Mouse (Mus musculus): Measurements from ENCODE around the gene Exo5.

The Exo5 gene

DNA sequence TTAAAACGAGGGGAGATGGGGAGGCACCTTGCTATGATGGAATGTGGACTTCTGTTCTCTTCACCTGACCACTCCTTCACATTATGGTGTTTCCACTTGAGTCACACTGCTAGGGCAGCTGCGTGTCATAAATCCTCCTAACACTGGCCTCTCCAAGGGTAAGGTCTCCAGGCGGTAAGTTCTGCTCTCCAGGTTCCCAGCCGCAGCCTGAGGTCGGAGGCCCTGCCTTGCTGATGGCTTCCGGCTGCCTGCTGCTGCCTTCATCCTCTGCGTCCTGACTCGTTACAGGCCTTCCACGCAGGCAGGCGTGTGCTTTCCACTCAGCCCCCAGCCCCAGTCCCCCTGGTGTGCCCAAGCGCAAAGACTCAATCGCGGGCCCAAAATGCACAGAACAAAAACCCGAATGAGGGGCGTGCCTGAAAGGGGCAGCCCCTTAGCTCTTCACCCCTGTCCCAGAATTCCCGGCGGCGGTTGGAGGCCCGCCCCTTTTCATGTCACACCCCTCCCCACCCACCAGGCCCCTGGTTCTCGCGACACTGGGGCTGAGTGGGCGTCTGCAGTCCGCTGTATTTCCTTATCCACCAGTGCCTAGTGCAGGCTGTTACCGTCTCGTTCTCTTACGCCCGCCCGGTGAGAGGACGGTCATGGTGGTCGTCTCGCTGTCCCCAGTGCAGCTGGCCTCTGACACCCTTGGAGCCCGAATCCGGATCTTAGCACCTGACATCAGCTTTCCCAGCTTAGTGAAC, at the start of gene Exo5:
Gene Exo5, minus strand, starts transcription at position 464 of the 746 bp plus-strand sequence.
- in situ Hi-C loops (cut with MboI; ENCODE audit: unreplicated experiment in 2 of 2) = loop anchor here in 1 of 2 experiments (5.0 kb wide), 1 partner anchor 293 kb away; the partner anchor contains the start of gene Rlf

DNA sequence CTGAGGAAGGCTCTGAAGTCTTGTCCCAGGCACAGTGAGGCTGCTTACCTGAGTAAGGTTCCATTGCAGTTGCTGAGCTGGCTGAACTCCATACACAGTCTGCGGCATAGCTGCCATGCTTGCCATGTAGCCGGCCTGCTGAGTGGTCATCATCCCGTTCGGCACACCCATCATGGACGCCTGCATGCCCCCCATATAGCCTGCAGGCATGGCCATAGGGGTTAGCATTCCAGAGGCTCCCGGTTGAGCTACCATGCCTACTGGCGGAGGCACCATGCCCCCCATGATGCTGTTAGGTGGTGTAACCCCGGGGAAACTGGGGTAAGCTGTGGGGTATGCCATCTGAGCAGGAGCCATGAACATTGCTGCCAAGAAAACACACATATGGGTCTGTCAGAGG, 47.0 kb upstream of the Exo5 start:
- in situ Hi-C loops (cut with MboI; ENCODE audit: unreplicated experiment in 2 of 2) = no loop called here

DNA sequence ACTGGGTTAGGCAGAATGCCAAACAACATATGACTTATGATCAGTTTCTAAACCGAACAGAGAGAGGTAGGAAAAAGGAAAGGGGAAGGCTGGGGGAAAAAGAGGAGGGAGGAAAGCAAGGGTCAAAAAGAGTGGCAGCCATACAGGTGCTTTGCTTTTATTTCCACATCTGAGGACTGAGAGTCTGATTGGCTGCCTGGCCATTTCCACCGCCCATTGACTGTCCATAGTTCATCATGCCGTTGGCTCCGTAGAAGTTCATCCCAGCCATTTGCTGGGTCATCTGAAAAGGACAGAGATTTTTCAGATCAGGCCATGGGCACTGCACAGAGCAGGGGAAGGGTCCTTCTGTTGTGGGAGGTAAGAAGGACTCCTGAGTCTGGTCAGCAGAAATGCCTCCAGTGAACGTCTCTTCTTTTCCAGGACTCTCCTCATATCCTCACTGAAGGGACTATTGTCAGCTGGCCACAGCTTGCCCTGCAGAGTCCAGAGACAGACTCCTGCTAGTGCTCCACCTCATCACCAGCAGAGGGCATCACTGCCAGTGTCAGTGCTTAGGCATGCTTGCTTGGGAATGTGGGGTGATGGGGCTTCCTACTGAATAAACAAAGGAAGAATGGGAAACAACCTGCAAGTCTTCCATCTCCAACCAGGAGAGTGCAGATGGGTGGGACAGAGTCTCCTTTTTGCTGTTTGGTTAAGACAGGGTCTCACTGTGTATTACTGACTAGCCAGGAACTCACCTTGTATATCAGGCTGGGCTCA, 44.7 kb upstream of the Exo5 start:
- in situ Hi-C loops (cut with MboI; ENCODE audit: unreplicated experiment in 2 of 2) = no loop called here

DNA sequence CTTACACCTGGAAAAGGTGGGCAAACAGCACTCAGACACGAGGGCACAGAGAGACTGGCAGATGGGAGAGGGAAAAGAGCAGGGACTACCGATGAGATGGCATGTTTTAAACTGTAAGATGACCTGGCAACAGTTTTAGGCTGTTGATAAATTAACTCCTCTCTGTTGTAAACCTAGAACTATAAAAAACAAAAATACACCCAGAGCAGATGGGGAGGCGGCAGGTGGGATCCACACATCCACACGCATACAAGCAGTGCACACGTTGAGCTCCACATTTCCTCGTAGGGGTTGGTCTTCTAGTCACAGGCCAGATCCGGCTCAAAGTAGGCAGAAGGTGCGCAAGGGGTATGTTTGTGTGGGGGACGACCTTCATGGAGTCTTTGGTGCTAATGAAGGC, 43.7 kb upstream of the Exo5 start:
- in situ Hi-C loops (cut with MboI; ENCODE audit: unreplicated experiment in 2 of 2) = no loop called here

DNA sequence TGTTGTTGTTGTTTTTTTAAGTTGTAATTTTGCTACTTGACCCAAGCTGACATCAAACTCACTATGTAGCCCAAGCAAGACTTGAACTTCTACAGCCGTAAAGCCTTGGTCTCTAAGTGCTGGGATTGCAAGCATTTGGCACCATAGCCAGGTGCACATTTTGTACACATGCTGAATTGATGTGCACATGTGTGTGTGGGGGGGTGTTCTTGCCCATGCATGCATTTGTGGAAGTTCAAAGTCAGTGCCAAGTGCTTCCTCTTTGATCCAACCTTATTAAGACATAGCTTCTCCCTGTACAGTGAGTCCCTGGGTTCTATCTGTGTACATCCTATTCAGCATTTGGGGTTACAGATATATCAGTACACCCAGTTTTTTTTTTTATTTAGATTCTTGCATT, 30.8 kb upstream of the Exo5 start:
- in situ Hi-C loops (cut with MboI; ENCODE audit: unreplicated experiment in 2 of 2) = no loop called here

DNA sequence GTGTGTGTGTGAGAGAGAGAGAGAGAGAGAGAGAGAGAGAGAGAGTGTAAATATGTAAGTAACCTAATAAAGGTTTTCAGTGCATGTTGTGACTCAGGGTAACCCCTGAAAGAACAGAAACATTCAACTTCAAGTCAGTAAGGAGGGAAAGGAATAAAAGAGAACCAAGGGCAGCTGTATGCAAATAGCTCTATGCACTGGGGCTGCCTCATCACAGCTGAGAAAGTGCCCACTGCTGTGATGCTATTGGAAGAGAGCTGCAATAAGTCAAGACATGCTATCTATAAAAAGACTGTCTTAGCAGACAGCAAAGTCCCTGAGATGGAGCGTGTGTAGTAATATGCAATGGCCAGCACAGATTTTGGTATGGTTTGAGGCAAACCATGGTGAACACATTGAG, 28.9 kb upstream of the Exo5 start:
- in situ Hi-C loops (cut with MboI; ENCODE audit: unreplicated experiment in 2 of 2) = no loop called here

DNA sequence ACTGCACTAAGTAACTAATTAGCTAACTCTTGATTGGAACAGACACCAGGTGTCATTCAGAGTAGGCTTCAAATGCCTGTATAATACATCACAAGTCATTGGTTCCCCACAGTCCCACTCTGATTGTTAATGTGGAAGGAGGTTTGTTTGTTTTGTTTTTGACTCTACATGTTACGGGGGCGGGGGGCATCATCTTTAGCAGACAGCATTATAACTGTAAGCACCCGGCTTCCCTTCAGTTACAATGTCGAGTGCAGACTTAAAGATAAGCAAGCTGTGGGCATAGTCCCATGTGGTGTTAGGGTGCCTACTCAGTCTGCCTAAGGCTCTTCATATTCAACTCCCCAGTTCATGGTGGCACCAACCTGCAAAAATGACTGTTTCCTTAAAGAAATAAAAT, 28.2 kb upstream of the Exo5 start:
- in situ Hi-C loops (cut with MboI; ENCODE audit: unreplicated experiment in 2 of 2) = no loop called here

DNA sequence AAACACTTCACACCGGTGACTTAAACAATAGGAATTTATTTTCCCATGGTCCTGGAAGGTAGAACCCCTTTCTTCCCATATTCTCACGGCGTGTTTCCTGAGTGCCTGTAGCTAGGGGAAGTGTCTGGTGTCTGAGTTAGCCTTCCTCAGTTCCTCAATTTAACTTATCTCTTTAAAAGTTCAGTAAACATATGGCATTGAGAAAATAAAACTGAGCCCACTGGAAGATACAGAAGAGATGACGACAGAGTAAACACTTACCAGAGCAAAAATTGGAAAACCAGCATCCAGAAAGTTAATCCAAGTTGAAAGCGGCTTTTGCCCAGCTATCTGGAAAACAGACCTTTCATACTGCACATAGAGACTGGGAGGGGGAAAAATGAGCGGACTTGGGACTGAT, 27.3 kb upstream of the Exo5 start:
- in situ Hi-C loops (cut with MboI; ENCODE audit: unreplicated experiment in 2 of 2) = no loop called here

DNA sequence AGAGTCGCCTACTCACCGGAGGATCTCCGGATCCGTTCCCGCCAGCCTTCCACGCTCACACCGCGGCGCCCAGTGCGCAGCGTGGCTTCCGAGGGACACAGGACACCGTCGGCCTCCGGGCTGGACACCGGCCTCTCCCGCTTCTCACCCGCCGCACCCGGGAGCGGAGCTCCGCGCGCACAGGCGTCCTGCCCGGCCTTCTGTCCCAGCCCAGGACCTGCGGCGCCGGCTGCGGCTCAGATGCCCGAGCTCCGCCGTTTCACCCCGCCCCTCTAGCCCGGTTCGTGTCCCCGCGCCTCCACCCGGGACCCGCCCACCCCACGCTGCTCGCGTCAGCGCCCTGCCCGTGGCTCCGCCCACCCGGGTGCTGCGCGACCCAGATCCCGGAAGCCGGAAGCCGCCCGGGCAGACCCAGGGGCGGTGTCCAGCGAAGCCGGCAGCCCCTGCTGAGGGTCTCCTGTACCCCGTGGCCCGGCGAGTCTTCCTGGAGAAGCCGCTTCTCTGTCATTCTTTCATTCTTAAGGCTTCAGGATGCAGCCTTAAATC, 26.7 kb upstream of the Exo5 start, which contains the start of gene Zfp69:
Gene Zfp69, minus strand, starts transcription at position 272 of the 546 bp plus-strand sequence.
- in situ Hi-C loops (cut with MboI; ENCODE audit: unreplicated experiment in 2 of 2) = no loop called here

DNA sequence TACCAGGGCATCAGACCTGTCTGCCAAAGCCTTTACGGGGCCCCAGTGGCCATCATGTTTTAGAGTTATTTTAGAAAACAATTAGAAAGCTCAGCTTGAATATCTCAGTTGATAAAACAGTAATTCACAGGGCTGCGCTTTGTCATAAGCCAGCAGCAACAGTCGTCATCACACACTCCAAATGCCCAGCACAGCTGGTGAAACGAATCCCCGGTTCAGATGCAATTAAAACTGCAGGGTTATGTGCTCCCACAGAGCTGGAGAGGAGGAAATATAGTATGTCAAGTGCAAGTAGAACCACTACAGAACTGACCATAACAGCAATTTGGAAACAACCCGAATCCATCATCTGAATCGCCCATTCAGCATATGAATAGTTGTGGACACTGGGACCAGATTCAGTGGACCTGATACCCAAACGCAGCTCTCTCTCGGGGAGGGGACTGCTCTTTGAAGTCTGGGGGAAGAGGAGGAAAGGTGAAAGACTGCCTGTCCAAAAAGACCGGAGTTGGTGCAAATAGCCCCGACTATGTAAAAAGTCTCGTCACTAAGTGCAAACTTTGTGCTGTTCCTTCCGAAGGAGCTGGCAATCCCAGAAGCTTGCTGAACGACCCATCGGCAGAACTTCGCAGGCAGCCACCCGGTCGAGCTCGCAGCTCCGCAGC, 26.1 kb upstream of the Exo5 start:
- in situ Hi-C loops (cut with MboI; ENCODE audit: unreplicated experiment in 2 of 2) = no loop called here

DNA sequence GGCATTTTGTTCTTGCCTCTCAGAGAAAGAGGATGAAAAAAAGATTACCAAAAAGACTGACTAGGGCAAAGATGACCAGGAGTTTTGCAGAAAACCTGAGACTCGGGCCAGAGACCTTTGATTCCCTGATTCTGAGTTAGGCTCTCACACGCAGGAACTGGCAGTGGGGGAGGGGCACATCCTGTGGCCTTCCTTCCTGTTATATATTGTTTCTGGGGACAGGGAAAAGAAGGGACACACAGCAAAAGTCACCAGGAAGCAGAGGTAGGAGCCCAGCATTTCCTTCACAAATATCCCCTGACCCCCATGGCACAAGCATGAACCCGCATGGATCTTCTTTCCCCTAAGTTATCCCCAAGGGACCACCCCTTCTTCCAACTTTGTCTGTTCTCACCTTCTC, 24.1 kb upstream of the Exo5 start:
- in situ Hi-C loops (cut with MboI; ENCODE audit: unreplicated experiment in 2 of 2) = no loop called here

DNA sequence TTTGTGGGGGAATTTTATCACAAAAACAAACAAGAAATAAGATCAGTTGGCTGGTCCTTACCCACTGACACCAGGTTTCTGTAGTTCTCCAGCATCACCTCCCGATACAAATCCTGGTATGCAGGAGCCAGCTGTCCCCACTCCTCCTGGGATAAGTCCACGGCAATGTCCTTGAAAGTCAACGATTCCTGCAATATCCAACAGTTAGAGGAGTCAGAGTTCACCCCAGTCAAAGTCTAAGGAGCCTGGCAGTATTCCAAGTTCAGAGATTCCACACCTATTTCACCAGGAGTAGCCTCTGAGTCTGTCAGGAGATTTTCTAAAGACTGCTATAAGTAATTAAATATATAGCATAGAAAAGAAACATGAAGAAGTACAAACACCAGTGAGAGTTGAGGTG, 10.2 kb upstream of the Exo5 start:
- in situ Hi-C loops (cut with MboI; ENCODE audit: unreplicated experiment in 2 of 2) = no loop called here

DNA sequence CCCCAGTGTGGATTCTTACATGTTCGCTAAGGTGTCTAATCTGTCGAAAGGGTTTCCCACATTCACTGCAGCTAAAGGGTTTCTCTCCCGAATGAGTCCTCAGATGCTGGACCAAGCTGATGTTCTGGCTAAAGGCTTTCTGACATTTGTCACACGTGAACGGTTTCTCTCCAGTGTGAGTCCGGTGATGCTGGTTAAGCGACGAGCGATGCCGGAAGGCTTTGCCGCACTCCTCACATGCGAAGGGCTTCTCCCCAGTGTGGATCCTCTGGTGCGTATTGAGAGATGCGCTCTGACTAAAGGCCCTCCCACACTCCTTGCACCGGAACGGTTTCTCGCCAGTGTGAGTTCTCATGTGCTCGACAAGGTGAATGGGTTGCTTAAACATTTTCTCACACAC, 5.9 kb upstream of the Exo5 start:
- in situ Hi-C loops (cut with MboI; ENCODE audit: unreplicated experiment in 2 of 2) = no loop called here

DNA sequence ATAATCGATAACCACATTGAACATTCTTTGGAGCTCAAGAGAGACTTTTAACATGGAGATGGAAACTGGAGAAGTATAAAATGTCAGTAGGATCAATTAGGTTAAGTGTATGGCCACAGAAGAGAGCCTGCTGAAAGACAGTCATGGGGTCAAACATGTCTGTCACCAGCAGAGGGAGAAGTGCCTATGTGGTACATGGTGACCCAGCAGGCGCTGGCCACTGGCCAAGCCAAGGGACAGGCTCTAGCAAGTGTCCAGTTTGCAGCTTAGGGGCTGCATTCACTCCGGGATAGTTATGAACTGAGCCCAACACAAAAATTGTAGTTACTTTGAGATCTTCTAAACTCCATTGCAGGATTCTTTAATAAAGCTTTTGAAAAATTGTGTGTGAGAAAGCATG, 3.9 kb upstream of the Exo5 start:
- in situ Hi-C loops (cut with MboI; ENCODE audit: unreplicated experiment in 2 of 2) = loop anchor here in 1 of 2 experiments (5.0 kb wide), 1 partner anchor 289 kb away; the partner anchor contains the start of gene Rlf

DNA sequence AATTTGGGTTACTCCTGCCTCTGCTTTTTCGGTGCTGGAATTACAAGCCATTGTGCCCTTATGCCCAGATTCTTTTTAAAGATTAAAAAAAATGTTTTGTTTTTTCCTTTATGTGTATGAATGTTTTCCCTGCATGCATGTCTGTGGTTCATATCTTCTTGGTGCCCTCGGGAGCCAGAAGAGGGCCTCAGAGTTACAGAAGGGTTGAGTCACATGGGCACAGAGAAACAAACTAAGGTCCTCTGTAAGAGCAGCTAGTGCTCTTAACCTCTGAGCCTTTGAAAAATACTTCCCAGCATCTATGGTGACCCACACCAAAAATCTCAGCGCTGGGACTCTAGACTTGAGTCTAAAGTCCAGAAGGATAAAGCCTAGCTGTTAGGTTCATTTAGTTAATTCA, 569 bp upstream of the Exo5 start:
- in situ Hi-C loops (cut with MboI; ENCODE audit: unreplicated experiment in 2 of 2) = loop anchor here in 1 of 2 experiments (5.0 kb wide), 1 partner anchor 292 kb away; the partner anchor contains the start of gene Rlf

DNA sequence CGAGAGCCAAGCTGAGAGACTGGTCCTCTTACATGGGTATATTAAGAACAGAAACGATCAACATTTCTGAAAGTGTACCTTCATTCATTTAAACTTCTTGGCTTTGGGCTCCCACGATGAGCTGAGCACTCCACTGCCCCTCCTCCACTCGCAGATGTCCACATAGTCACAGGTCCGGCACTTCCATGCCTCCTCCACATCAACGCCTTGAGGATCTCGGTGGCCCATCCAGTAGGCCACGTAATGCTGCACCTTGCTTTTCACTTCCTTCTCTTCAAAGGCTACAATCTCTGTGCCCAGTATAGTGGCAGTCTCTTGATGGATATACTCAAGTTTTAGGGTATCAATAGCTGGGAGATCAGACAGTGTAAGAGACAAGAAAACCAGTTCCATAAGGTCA, 3.4 kb downstream of the Exo5 start:
- in situ Hi-C loops (cut with MboI; ENCODE audit: unreplicated experiment in 2 of 2) = no loop called here

DNA sequence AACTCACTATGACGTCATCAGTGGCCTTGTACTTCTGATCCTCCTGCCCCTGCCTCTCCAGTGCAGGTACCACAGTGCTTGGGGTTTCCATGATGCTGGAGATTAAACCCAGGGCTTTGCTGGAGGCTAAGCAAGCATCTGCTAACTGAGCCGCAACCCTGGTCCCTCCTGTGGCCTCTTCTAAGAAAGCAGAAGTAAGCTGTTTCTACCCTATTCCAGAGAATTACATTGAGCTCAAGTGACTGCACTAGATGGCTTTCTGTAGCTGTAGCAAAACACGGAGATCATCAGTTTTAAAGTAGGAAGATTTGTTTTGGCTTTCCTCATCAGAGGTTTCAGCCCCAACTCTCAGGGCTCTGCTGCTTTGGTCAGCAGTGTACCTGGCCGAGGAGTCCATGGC, 10.3 kb downstream of the Exo5 start:
- in situ Hi-C loops (cut with MboI; ENCODE audit: unreplicated experiment in 2 of 2) = loop anchor here (5.0 to 10.0 kb wide), 5 partner anchors 67 to 510 kb away; partner anchors contain the start of gene Scmh1 (in 1 of the 2)

DNA sequence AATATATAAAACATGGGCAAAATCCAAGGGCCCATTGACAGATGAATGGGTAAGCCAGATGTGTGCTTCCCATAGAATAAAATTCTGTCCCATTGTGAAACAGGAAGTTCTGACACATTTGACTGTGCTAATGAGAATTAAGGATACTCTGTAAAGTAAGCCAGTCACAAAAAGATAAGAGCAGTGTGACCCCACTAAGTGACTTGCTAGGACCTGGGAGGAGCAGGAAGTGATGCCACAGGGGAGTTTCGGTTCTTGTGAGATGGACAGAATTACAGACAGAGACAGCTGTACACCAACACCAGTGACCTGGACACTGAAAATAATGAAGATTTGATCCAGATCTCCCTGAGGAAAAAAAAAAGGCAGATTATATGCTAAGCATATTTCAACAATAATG, 11.0 kb downstream of the Exo5 start:
- in situ Hi-C loops (cut with MboI; ENCODE audit: unreplicated experiment in 2 of 2) = loop anchor here (5.0 to 10.0 kb wide), 5 partner anchors 67 to 509 kb away; partner anchors contain the start of gene Scmh1 (in 1 of the 2)

DNA sequence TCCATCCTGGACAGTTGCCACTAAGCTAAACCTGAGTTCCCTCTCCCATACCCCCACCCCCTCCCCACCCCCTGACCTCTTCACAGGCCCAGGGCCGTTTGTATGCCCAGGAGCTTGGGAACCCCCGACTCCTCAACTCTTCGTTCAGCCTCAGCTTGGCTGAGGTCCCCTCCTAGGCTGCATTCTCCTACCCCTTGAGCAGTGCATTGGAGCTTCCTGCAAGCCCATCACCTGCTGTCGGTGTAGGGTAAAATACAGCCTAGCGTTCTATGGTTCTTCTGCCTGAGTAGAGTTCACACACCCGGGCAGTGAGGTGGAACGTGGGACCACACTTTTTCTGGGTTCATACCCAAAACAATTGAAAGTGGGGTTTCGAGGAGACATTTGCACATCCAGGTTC, 11.4 kb downstream of the Exo5 start:
- in situ Hi-C loops (cut with MboI; ENCODE audit: unreplicated experiment in 2 of 2) = loop anchor here (5.0 to 10.0 kb wide), 5 partner anchors 66 to 509 kb away; partner anchors contain the start of gene Scmh1 (in 1 of the 2)

DNA sequence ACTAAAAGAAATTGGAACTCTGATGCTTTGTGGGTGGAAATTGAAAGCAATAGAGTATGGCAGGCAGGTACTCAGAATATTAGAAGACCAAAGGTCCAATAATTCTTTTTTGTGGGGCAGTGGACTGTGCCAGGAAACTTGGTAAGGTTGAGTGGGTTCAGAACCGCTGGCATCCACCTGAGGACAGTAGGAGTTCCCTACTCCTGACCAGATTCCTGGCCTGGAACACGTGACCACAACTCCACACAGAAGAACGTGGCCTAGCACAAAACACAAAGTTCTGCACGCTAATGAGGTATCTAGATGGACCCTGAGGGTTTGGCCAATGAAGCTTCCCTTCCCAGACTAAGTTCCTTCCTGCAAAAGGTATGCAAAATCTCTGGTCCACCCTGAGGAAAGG, 12.0 kb downstream of the Exo5 start:
- in situ Hi-C loops (cut with MboI; ENCODE audit: unreplicated experiment in 2 of 2) = loop anchor here (5.0 to 10.0 kb wide), 5 partner anchors 66 to 508 kb away; partner anchors contain the start of gene Scmh1 (in 1 of the 2)

Data from v-Abl transformed pro-B cells (cell line).